Mouse (Mus musculus) cerebral cortex, adult 2 months (tissue): ENCODE results near the gene Fxr2.

ENCODE experiments used
- WGBS: fragments of 180-500 bp; shearing (Covaris S2); methylation state at CpG from one replicate; pipeline ENCODE4 v1.1.7; 2018; 5-methylcytosine and 5-hydroxymethylcytosine counted together

Fxr2 gene

GRCm38 (mm10) chr11:69632284-69633089 is at the start of gene Fxr2:
Gene Fxr2 (plus strand): TSS chr11:69632990.
- under 1% methylated on average over 51 of the region's 56 CpGs for WGBS

- WGBS, result 81% methylated on average over 7 of the region's 7 CpGs
Measured at GRCm38 (mm10) chr11:69584008-69584407, 48.8 kb upstream of the Fxr2 start.

DNA sequence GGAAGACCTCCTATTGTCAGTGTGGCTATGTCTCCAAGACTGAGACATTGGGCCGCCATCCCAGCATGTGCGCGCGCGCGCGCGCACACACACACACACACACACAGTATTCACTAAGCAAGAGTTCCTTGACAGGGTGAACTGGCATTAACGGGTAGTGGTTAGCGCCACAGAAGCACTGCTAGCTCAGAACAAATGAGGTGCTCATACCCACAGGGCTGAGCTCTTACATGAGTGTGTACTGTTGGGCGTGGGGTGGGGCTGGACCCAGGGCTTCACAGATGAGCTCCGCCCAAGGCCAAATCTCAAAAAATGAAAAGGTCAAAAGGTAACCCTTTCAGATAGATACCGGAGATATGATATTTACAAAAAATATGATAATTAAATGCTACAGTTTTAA is 47.9 kb upstream of the Fxr2 start:
- WGBS, result 90% methylated on average over 13 of the region's 13 CpGs

DNA sequence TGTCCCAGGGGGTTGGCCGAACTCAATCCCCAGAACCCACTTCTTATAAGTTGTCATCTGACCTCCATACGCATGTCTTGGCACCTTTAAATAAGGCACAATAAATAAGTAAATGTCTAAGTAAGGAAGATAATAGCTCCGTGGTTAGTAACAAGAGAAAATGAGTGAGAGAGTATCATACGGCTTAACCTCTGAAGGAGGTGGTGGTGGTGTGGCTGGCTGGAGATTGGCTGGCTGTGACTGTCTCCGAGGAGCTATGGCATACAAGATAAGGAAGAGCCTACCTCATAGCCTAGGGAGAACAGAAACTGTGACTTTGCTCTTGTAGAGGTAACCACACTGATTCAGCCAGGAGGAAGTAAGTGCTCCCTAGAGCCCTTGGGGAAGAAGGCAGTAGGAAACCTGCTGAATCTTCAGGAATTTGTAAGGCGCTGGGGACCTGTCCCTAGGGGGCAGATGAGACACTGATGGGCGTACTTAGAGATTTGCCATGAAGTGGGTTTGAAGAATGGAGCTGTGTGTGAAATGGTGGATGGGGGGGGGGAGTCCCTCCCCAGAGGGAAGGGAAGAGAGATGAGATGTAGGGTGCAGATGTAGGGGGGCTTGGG is 47.0 kb upstream of the Fxr2 start:
- WGBS, result 81% methylated on average over 7 of the region's 7 CpGs

- 93% methylated on average over 22 of the region's 22 CpGs for WGBS
Measured at GRCm38 (mm10) chr11:69589207-69589834, 43.5 kb upstream of the Fxr2 start.

DNA sequence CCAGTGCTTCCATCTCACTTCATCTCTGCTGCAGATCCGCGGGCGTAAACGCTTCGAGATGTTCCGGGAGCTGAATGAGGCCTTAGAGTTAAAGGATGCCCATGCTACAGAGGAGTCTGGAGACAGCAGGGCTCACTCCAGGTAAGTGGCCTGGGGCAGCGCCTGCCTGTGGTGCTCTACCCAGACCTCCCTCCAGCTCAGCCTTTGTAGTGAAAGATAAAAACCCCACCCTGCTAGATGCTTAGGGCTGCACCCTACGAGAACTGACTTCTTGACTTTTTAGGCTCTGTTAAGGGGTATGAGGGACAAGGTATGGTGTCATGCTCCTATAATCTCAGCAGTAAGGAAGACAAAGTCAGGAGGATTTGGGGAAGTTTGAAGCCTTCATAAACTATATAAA is 42.2 kb upstream of the Fxr2 start:
- WGBS, result 90% methylated on average over 8 of the region's 8 CpGs

DNA sequence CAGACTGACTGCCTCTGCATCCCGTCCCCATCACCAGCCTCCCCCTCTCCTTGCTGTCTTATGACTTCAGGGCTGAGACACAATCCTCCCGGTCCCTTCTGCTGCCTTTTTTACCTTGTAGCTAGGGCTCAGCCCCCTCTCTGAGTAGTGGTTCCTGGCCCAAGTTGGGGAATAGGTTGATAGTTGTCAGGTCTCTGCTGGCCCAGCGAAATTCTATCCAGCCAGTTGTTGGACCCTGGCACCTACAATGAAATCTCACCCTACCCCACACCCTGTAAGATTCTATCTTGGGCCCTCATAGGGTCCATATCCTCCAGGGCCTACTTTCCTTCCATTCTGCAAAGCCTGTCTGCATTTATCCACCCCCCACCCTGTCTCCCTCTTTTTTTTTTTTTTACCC is 41.4 kb upstream of the Fxr2 start:
- WGBS, result 82% methylated on average over 3 of the region's 3 CpGs

GRCm38 (mm10) chr11:69591899-69592637 is 40.7 kb upstream of the Fxr2 start:
- 40% methylated on average over 7 of the region's 7 CpGs for WGBS

- WGBS, result 73% methylated on average over 4 of the region's 4 CpGs
Measured at GRCm38 (mm10) chr11:69592799-69593198, 40.0 kb upstream of the Fxr2 start.

- WGBS, result 95% methylated on average over 6 of the region's 6 CpGs
Measured at GRCm38 (mm10) chr11:69594853-69595252, 37.9 kb upstream of the Fxr2 start.

- 50% methylated on average over 9 of the region's 9 CpGs for WGBS
Measured at GRCm38 (mm10) chr11:69599436-69599835, 33.4 kb upstream of the Fxr2 start.

- 25% methylated on average over 6 of the region's 6 CpGs for WGBS
Measured at GRCm38 (mm10) chr11:69600098-69600497, 32.7 kb upstream of the Fxr2 start.

DNA sequence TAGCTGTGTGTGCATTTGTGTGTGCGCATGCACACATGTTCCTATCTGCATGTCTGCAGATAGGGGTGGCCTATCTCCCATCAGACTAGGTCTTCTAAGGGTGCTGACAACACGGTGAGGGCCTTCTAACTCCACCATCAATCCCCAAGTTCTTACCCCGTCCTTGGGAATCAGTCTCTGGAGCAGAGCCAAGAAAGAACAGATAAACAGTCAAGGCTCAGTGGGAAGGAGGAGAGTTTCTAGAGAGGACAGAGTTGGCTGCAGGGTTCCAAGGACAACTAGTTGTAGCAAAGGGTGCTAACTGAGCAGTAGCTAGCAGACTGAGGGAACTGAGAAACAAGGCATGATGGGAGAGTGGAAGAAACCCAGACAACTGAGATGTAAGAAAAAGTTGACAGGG is 31.0 kb upstream of the Fxr2 start:
- 61% methylated on average over 3 of the region's 3 CpGs for WGBS

DNA sequence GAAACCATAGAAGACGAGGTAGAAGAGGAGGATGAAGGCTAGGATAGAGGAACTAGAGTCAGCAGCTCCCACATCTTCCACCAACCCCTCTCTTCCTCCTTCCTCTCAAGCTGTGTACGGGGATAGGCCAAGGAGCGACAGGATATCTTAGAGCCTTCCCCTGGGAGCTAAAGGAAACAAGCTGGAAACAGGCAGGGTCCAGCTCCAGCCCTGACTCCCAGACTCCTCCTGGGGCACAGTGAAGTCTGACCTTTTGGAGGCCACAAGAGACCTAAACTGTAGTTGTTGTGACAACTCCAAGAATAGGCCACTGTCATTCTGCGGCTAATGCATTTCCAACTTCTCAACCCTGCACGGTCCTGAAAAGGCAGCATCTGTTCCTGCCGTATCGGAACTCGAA is 29.3 kb upstream of the Fxr2 start:
- WGBS, result 52% methylated on average over 8 of the region's 8 CpGs

GRCm38 (mm10) chr11:69604347-69604746 is 28.4 kb upstream of the Fxr2 start:
- WGBS, result 55% methylated on average over 3 of the region's 3 CpGs

GRCm38 (mm10) chr11:69604795-69605664 is 27.8 kb upstream of the Fxr2 start:
- WGBS, result under 1% methylated on average over 70 of the region's 73 CpGs

- 2% methylated on average over 32 of the region's 32 CpGs for WGBS
Measured at GRCm38 (mm10) chr11:69605726-69606490, 26.9 kb upstream of the Fxr2 start, which contains the start of gene Atp1b2. Gene Atp1b2 (minus strand): TSS chr11:69605942.

GRCm38 (mm10) chr11:69606491-69606795 is 26.3 kb upstream of the Fxr2 start:
- 60% methylated on average over 2 of the region's 2 CpGs for WGBS

DNA sequence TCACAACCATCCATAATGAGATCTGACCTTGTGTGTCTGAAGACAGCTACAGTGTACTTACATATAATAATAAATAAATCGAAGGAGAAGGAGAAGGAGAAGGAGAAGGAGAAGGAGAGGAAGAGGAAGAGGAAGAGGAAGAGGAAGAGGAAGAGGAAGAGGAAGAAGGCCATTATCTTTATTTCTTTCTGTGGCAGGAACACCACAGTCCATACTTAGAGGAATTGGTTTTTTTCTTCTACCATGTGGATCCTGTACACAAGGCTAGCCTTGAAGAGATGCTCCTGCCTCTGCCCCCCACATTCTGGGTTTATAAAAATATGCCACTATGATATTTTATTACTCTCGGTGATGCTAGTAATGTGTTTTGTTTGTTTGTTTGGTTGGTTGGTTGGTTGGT is 26.0 kb upstream of the Fxr2 start:
- 84% methylated on average over 2 of the region's 2 CpGs for WGBS

GRCm38 (mm10) chr11:69608525-69608924 is 24.3 kb upstream of the Fxr2 start:
- 95% methylated on average over 3 of the region's 3 CpGs for WGBS

DNA sequence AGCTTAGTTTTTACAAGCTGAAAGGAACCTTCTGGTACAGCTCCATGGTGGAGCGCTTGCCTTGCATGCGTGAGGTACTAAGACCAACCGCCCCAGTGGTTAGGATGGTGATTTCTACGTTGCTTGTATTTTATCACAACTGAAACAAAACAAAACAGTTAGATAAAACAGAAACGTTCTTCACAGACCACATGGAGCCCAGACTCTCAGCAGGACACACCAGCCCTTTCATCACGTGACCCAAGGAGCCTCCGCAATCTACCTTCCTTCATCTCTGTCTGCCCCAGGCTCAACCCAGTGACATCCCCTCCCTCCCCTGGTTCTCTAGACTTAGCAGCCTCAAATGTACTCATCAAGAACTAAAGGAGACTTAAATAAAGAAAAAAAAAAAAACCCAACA is 23.4 kb upstream of the Fxr2 start:
- WGBS, result 76% methylated on average over 7 of the region's 7 CpGs
